In the genomic region with DNA sequence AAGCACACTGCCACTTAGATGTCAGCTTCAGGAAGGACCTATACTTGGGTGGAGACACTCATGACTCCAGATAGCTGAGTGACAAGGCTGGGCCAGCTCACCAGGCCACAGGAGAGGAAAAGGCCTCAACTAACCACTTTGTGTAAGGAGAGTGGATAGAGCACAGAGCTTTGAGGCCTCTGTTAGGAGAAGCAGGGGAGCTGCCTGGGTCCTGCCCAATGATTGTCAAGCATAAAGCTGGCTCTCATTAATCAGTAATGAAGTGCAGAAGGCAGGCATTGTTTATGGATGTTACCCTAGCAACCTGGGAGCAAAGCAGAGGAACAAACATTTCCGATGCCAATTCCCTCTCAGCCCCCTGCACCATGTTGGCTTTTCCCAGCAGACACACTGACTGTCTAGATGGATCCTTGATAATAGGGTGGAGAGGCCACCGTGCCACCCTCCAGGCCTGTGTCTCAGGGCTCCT, we compare ENCODE assay signal across 8 mouse cellular contexts. TPM values are rescaled to one million over a fixed set of nuclear protein-coding genes. Genes with fewer than 3 reads are reported as not detected.
DNase-seq lines count a peak whose midpoint lies in the region; ATAC-seq lines count a peak whose summit lies in the region.

No protein-coding gene starts in this region.

- DNase-seq in c-Kit-positive CD71-positive TER-119-positive erythroid progenitor cells, embryonic 14.5 days (ENCODE audit: low spot score) = peak; percentile 29
- DNase-seq in forebrain, embryonic 11.5 days (ENCODE audit: low spot score) = no peak
- DNase-seq in midbrain, embryonic 11.5 days (ENCODE audit: low spot score, missing footprints) = peak; percentile 49
- DNase-seq in B cell, adult 2 months = no peak
- DNase-seq in ovary, postnatal 14 days (ENCODE audit: low spot score) = no peak
- no peak for DNase-seq in cerebellum, postnatal 10 days
- DNase-seq in ovary, adult 18-20 months (ENCODE audit: low spot score) = no peak

- peak; percentile 51 for ATAC-seq in forebrain, embryonic 11.5 days (replicated peaks; ENCODE audit: low FRiP score)
- peak; percentile 64 for ATAC-seq in kidney, embryonic 16.5 days (ENCODE audit: low FRiP score, low TSS enrichment)
- peak; percentile 50; the same call in 1 of the 2 replicates for ATAC-seq in midbrain, embryonic 11.5 days (ENCODE audit: low FRiP score)

- H3K9me3 ChIP-seq in forebrain, embryonic 11.5 days (ENCODE audit: control insufficient read depth, low read length) = no peaks in the 10 kb centered on the region
- no peaks in the 10 kb centered on the region for H3K9me3 ChIP-seq in kidney, embryonic 16.5 days (ENCODE audit: low read length)
- no peaks in the 10 kb centered on the region for H3K9me3 ChIP-seq in midbrain, embryonic 11.5 days (ENCODE audit: control insufficient read depth, low read length)

- H3K36me3 ChIP-seq in forebrain, embryonic 11.5 days (ENCODE audit: control insufficient read depth, insufficient read depth, low read length) = no peaks in the 10 kb centered on the region
- H3K36me3 ChIP-seq in kidney, embryonic 16.5 days (ENCODE audit: insufficient read depth, low read length) = no peaks in the 10 kb centered on the region
- H3K36me3 ChIP-seq in midbrain, embryonic 11.5 days (ENCODE audit: control insufficient read depth, insufficient read depth, low read length) = no peaks in the 10 kb centered on the region

- no peak overlapping the region for H3K27ac ChIP-seq in forebrain, embryonic 11.5 days (ENCODE audit: low read depth, low read length)
- peak overlapping the region; percentile 61 for H3K27ac ChIP-seq in kidney, embryonic 16.5 days (ENCODE audit: low read length)
- no peak overlapping the region for H3K27ac ChIP-seq in midbrain, embryonic 11.5 days (ENCODE audit: low read depth, low read length)

- peaks cover 2% of the 10 kb centered on the region; the same call in 1 of the 2 replicates for H3K27me3 ChIP-seq in forebrain, embryonic 11.5 days (ENCODE audit: control insufficient read depth, insufficient read depth, low read length)
- peaks cover 14% of the 10 kb centered on the region; the same call in 1 of the 2 replicates for H3K27me3 ChIP-seq in kidney, embryonic 16.5 days (ENCODE audit: insufficient read depth, low read length)
- peaks cover 7% of the 10 kb centered on the region for H3K27me3 ChIP-seq in midbrain, embryonic 11.5 days (ENCODE audit: control insufficient read depth, insufficient read depth, low read length)

- no peak overlapping the region for H3K4me2 ChIP-seq in forebrain, embryonic 11.5 days (ENCODE audit: low read depth, low read length, severe bottlenecking)
- H3K4me2 ChIP-seq in kidney, embryonic 16.5 days (replicated peaks; ENCODE audit: low read depth, low read length) = no peak overlapping the region
- H3K4me2 ChIP-seq in midbrain, embryonic 11.5 days = no peak overlapping the region

- H3K4me3 ChIP-seq in forebrain, embryonic 11.5 days (ENCODE audit: low read depth, low read length) = no peak overlapping the region
- H3K4me3 ChIP-seq in kidney, embryonic 16.5 days (ENCODE audit: low read length) = no peak overlapping the region
- H3K4me3 ChIP-seq in midbrain, embryonic 11.5 days (ENCODE audit: low read depth, low read length) = no peak overlapping the region

- peaks cover 1% of the 10 kb centered on the region; the same call in 1 of the 2 replicates for H3K4me1 ChIP-seq in forebrain, embryonic 11.5 days (replicated peaks; ENCODE audit: control insufficient read depth, insufficient read depth, low read length)
- H3K4me1 ChIP-seq in kidney, embryonic 16.5 days (ENCODE audit: insufficient read depth, low read length) = peaks cover 6% of the 10 kb centered on the region
- peaks cover 4% of the 10 kb centered on the region; the same call in 1 of the 2 replicates for H3K4me1 ChIP-seq in midbrain, embryonic 11.5 days (ENCODE audit: control insufficient read depth, insufficient read depth, low read length)

- no peak overlapping the region for H3K9ac ChIP-seq in forebrain, embryonic 11.5 days (ENCODE audit: low read length)
- no peak overlapping the region for H3K9ac ChIP-seq in kidney, embryonic 16.5 days (replicated peaks; ENCODE audit: low read length)
- H3K9ac ChIP-seq in midbrain, embryonic 11.5 days (ENCODE audit: low read length) = no peak overlapping the region

- WGBS in forebrain, embryonic 11.5 days = 34% methylated on average over 2 of the region's 2 CpGs
- WGBS in kidney, embryonic 16.5 days = 60% methylated on average over 2 of the region's 2 CpGs
- 58% methylated on average over 2 of the region's 2 CpGs for WGBS in midbrain, embryonic 11.5 days

RNA-seq across cellular contexts. Expression of gene Ddx3x, which starts 44.6 kb away (rescaled TPM):
- 193 and 198 TPM in 2 replicates for polyA plus RNA-seq in forebrain, embryonic 11.5 days (2014; fragmentation: Nextera tagmentation; extraction: Ambion mirVana)
- polyA plus RNA-seq in kidney, embryonic 16.5 days (2015; fragmentation: Nextera tagmentation; extraction: Ambion mirVana) = 128 and 132 TPM in 2 replicates
- 196 and 219 TPM in 2 replicates for polyA plus RNA-seq in midbrain, embryonic 11.5 days (2014; fragmentation: Nextera tagmentation; extraction: Ambion mirVana)

Comparison
In these comparisons a context has a peak if more than half of its experiments do, and no peak if none do; other contexts are left out.
1. DNase-seq: peak in c-Kit-positive CD71-positive TER-119-positive erythroid progenitor cells, embryonic 14.5 days (single experiment) and midbrain, embryonic 11.5 days (single experiment); none in forebrain, embryonic 11.5 days (single experiment), B cell, adult 2 months (0 of 2), ovary, postnatal 14 days (single experiment), cerebellum, postnatal 10 days (0 of 2) and ovary, adult 18-20 months (single experiment).
2. Peak in every context shown above with its lines, with median percentiles within 50 percentile points of each other: ATAC-seq.